Mouse (Mus musculus) left cerebral cortex, adult 11 months (tissue): ENCODE results near the gene Slc12a5.

Experiments
- DNase-seq: peaks from one replicate; pipeline ENCODE4 v3.0.0; 2022; ENCODE audit warnings: low spot score

The Slc12a5 gene

GRCm38 (mm10) chr2:165032533-165032932 lies 71.9 kb downstream of the Slc12a5 start:
- no peak for DNase-seq

GRCm38 (mm10) chr2:165033306-165033705 lies 72.7 kb downstream of the Slc12a5 start:
- DNase-seq = no peak

- DNase-seq = peak; percentile 94
Measured at GRCm38 (mm10) chr2:165034131-165035057, 73.8 kb downstream of the Slc12a5 start, which contains the start of gene Ncoa5. Gene Ncoa5, minus strand, starts transcription at chr2:165034867.

- no peak for DNase-seq
Measured at GRCm38 (mm10) chr2:165035058-165035431, 74.4 kb downstream of the Slc12a5 start.

GRCm38 (mm10) chr2:165037415-165037814 lies 76.8 kb downstream of the Slc12a5 start:
- no peak for DNase-seq

GRCm38 (mm10) chr2:165042126-165042525 lies 81.5 kb downstream of the Slc12a5 start:
- no peak for DNase-seq

- no peak for DNase-seq
Measured at GRCm38 (mm10) chr2:165043090-165043636, 82.6 kb downstream of the Slc12a5 start.

GRCm38 (mm10) chr2:165043729-165044128 lies 83.1 kb downstream of the Slc12a5 start:
- DNase-seq = no peak

- no peak for DNase-seq
Measured at GRCm38 (mm10) chr2:165049044-165049443, 88.4 kb downstream of the Slc12a5 start.
